Mouse (Mus musculus) heart, postnatal 0 days (tissue): Measurements from ENCODE around the gene Lrig1. TPM values are rescaled to one million over a fixed set of nuclear protein-coding genes. Genes with fewer than 3 reads are reported as not detected.

Experiments
- ATAC-seq: fragments of 200-750 bp; cut with Nextera tagmentation; 2 replicates; pipeline ENCODE4 v1.8.0; 2017; ENCODE audit warnings: low read depth, moderate number of reproducible peaks, moderate library complexity; ENCODE audit not compliant: insufficient read depth
- DNase-seq: peaks from one replicate; pipeline ENCODE4 v3.0.0-alpha.2; 2016; ENCODE audit warnings: low spot score
- H3K27ac ChIP-seq: fragments of 300-500 bp; sonication (generic); 2 replicates; pipeline ENCODE4 v1.5.1; 2014; ENCODE audit warnings: low read depth, mild to moderate bottlenecking
- H3K27me3 ChIP-seq: fragments of 300-500 bp; sonication (generic); 2 replicates; pipeline ENCODE4 v1.6.1; 2014; ENCODE audit warnings: low read length, mixed read lengths; ENCODE audit not compliant: control insufficient read depth, insufficient read depth
- H3K36me3 ChIP-seq: fragments of 300-500 bp; sonication (generic); replicated peaks from 2 replicates; pipeline ENCODE4 v1.6.1; 2014; ENCODE audit warnings: low read length, mixed read lengths; ENCODE audit not compliant: control insufficient read depth, insufficient read depth
- H3K4me1 ChIP-seq: fragments of 300-500 bp; sonication (generic); 2 replicates; pipeline ENCODE4 v1.6.1; 2014; ENCODE audit warnings: antibody characterized with exemption; ENCODE audit not compliant: control insufficient read depth, insufficient read depth
- H3K4me2 ChIP-seq: fragments of 300-500 bp; sonication (generic); 2 replicates; pipeline ENCODE4 v1.6.1; 2014; ENCODE audit warnings: low read depth, mild to moderate bottlenecking, low read length, moderate library complexity
- H3K4me3 ChIP-seq: fragments of 300-500 bp; sonication (generic); 2 replicates; pipeline ENCODE4 v1.5.1; 2014; ENCODE audit warnings: low read depth, low read length
- H3K9ac ChIP-seq: fragments of 300-500 bp; sonication (generic); replicated peaks from 2 replicates; pipeline ENCODE4 v1.6.1; 2014; ENCODE audit warnings: low read depth, low read length, mixed read lengths
- H3K9me3 ChIP-seq: fragments of 300-500 bp; sonication (generic); replicated peaks from 2 replicates; pipeline ENCODE4 v1.6.1; 2016; ENCODE audit warnings: low read length; ENCODE audit not compliant: control insufficient read depth
- CTCF ChIP-seq: IDR thresholded peaks from 2 replicates; pipeline ENCODE4 v1.5.1; 2016; ENCODE audit warnings: antibody characterized with exemption, control low read depth, low read depth
- EP300 ChIP-seq: IDR thresholded peaks from 2 replicates; pipeline ENCODE4 v1.6.1; 2016; ENCODE audit warnings: antibody characterized with exemption, low read depth
- WGBS: fragments of 180-500 bp; shearing (Covaris S2); extraction: QIAGEN DNeasy Blood & Tissue Kit; methylation state at CpG from one replicate; pipeline ENCODE4 v1.1.7; 2014; 5-methylcytosine and 5-hydroxymethylcytosine counted together
- polyA plus RNA-seq: library from polyadenylated mRNA; unstranded; fragments of >200 nt; fragmentation: Nextera tagmentation; extraction: Ambion mirVana; gene quantifications from 2 replicates; pipeline ENCODE4 v1.2.1, GENCODE M21; 2015
- total RNA-seq: library from RNA; depleted of rRNA; stranded (reverse); fragments of >200 nt; gene quantifications from 2 replicates; pipeline ENCODE4 v1.2.3, GENCODE M21; 2014; ENCODE audit warnings: low replicate concordance

Lrig1 gene
- total and polyA plus RNA-seq, 2 experiments from 2014 or later, result 7.1 to 54.3 TPM

GRCm38 (mm10) chr6:94679249-94679648 is 20.7 kb downstream of the Lrig1 start:
- ATAC-seq (no peak), DNase-seq (no peak)
- Histone ChIP-seq H3K27ac (no peak overlapping the region), H3K27me3 (no peaks in the 10 kb centered on the region), H3K9me3 (no peaks in the 10 kb centered on the region), H3K4me2 (no peak overlapping the region), H3K9ac (no peak overlapping the region), H3K4me1 (peaks cover 47% of the 10 kb centered on the region), H3K4me3 (no peak overlapping the region), H3K36me3 (no peaks in the 10 kb centered on the region)
- 84% methylated on average over 1 of the region's 1 CpGs for WGBS
- no peak for TF ChIP-seq EP300
- no peak for TF ChIP-seq CTCF

GRCm38 (mm10) chr6:94678377-94679164 is 21.4 kb downstream of the Lrig1 start:
- 52% methylated on average over 6 of the region's 6 CpGs for WGBS
- no peaks in the 10 kb centered on the region for H3K9me3 ChIP-seq
- no peaks in the 10 kb centered on the region for H3K27me3 ChIP-seq
- TF ChIP-seq EP300 (no peak), CTCF (no peak)
- H3K4me2 ChIP-seq, result no peak overlapping the region
- peaks cover 41% of the 10 kb centered on the region for H3K4me1 ChIP-seq
- no peak overlapping the region for H3K9ac ChIP-seq
- H3K4me3 ChIP-seq, result no peak overlapping the region
- H3K36me3 ChIP-seq, result no peaks in the 10 kb centered on the region
- no peak overlapping the region for H3K27ac ChIP-seq
- ATAC-seq (no peak), DNase-seq (no peak)

DNA sequence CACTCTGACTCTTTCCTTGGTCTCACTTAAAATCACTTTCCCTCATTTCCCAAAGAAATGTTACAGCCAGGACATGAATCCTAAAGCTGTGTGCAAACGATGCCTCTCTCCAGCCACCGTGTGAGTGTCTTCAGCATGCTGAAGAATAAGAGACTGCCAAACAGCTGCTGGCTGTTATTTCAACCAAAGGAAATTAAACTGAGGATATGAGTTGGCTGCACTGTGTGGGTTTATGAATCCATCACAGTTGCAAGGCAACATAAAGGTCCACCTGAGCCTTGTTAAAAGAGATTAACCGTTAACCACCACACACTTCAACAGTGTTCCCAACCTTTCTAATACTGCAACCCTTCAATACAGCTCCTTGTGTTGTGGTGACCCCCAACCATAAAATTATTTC is 22.5 kb downstream of the Lrig1 start:
- Histone ChIP-seq H3K27me3 (no peaks in the 10 kb centered on the region), H3K36me3 (no peaks in the 10 kb centered on the region), H3K4me3 (no peak overlapping the region), H3K4me1 (peaks cover 36% of the 10 kb centered on the region), H3K9ac (no peak overlapping the region), H3K4me2 (0 out of 2 replicates have a peak overlapping the region, but pooled peaks have one; percentile 7), H3K27ac (no peak overlapping the region), H3K9me3 (no peaks in the 10 kb centered on the region)
- DNase-seq (no peak), ATAC-seq (0 out of 2 replicates have a peak, but pooled peaks have one; percentile 6)
- TF ChIP-seq EP300, result no peak
- no peak for TF ChIP-seq CTCF
- WGBS, result 41% methylated on average over 3 of the region's 3 CpGs

DNA sequence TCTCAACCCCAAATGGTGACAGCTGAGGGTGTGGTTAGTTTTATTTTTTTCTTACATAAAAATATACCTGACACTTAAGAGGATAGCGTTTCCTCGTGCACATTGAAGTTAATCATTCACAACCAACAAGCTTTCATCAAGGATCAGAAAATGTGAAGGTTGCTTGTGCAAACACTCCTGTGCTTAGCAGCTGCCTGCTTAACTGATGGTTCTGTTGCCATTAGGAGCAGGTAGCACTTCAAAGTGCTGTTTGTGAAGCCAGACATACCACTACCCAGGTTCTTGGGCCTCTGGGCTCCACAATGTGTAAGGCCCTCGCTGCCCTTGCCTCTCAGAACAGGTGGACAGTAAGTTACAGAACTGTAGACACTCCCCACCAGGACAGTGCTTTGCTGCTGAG is 23.1 kb downstream of the Lrig1 start:
- no peak for TF ChIP-seq EP300
- TF ChIP-seq CTCF, result no peak
- no peaks in the 10 kb centered on the region for H3K27me3 ChIP-seq
- DNase-seq (no peak), ATAC-seq (0 out of 2 replicates have a peak, but pooled peaks have one; percentile 11)
- 0 out of 2 replicates have a peak overlapping the region, but pooled peaks have one; percentile 7 for H3K4me2 ChIP-seq
- 48% methylated on average over 3 of the region's 3 CpGs for WGBS
- no peaks in the 10 kb centered on the region for H3K36me3 ChIP-seq
- no peaks in the 10 kb centered on the region for H3K9me3 ChIP-seq
- H3K4me1 ChIP-seq, result peaks cover 30% of the 10 kb centered on the region
- H3K9ac ChIP-seq, result no peak overlapping the region
- H3K4me3 ChIP-seq, result no peak overlapping the region
- H3K27ac ChIP-seq, result no peak overlapping the region

GRCm38 (mm10) chr6:94676300-94676699 is 23.7 kb downstream of the Lrig1 start:
- 36% methylated on average over 7 of the region's 7 CpGs for WGBS
- DNase-seq (no peak), ATAC-seq (no peak)
- peaks cover 25% of the 10 kb centered on the region for H3K4me1 ChIP-seq
- H3K4me3 ChIP-seq, result no peak overlapping the region
- H3K36me3 ChIP-seq, result no peaks in the 10 kb centered on the region
- TF ChIP-seq EP300 (no peak), CTCF (no peak)
- no peak overlapping the region for H3K27ac ChIP-seq
- no peak overlapping the region for H3K4me2 ChIP-seq
- no peaks in the 10 kb centered on the region for H3K9me3 ChIP-seq
- H3K9ac ChIP-seq, result no peak overlapping the region
- no peaks in the 10 kb centered on the region for H3K27me3 ChIP-seq
